Mouse (Mus musculus): ENCODE data around the gene Tle1.

- TF ChIP-seq CTCF (IDR thresholded peaks at IDR 0.05; ENCODE audit: borderline replicate concordance, insufficient read depth, low read length) (no peak), POLR2A (IDR thresholded peaks at IDR 0.05; ENCODE audit: low read depth, low read length) (no peak)
These were observed 30.1 kb upstream of the Tle1 start for GRCm38 (mm10) chr4:72230832-72231231.

All from embryonic fibroblast, embryonic 13.5 days (primary cell).